Mouse (Mus musculus) neural tube, embryonic 15.5 days (tissue): ENCODE measurements at regions not wholly inside any gene's neighbourhood (a gene's known extent, or its start where the extent isn't known, plus 50 kb on each side); places are given as distances from the start of the nearest gene placed in this dataset.

Experiments used
- ATAC-seq: fragments of 200-750 bp; cut with Nextera tagmentation; 2 replicates; pipeline ENCODE4 v1.8.0; 2017; ENCODE audit warnings: mild to moderate bottlenecking, moderate TSS enrichment, moderate library complexity; ENCODE audit not compliant: low FRiP score
- H3K27ac ChIP-seq: fragments of 300-500 bp; sonication (generic); replicated peaks from 2 replicates; pipeline ENCODE4 v1.5.1; 2015; ENCODE audit warnings: mild to moderate bottlenecking, inconsistent platforms
- H3K27me3 ChIP-seq: fragments of 300-500 bp; sonication (generic); replicated peaks from 2 replicates; pipeline ENCODE4 v1.6.1; 2015; ENCODE audit warnings: inconsistent platforms
- H3K36me3 ChIP-seq: fragments of 300-500 bp; sonication (generic); 2 replicates; pipeline ENCODE4 v1.6.1; 2015; ENCODE audit warnings: inconsistent platforms
- H3K4me1 ChIP-seq: fragments of 300-500 bp; sonication (generic); 2 replicates; pipeline ENCODE4 v1.6.1; 2015; ENCODE audit warnings: inconsistent platforms
- H3K4me2 ChIP-seq: fragments of 300-500 bp; sonication (generic); 2 replicates; pipeline ENCODE4 v1.6.1; 2015; ENCODE audit warnings: inconsistent platforms, mild to moderate bottlenecking, moderate library complexity
- H3K4me3 ChIP-seq: fragments of 300-500 bp; sonication (generic); replicated peaks from 2 replicates; pipeline ENCODE4 v1.5.1; 2015; ENCODE audit warnings: mild to moderate bottlenecking, inconsistent platforms
- H3K9ac ChIP-seq: fragments of 300-500 bp; sonication (generic); replicated peaks from 2 replicates; pipeline ENCODE4 v1.6.1; 2015; ENCODE audit warnings: mild to moderate bottlenecking, inconsistent platforms
- H3K9me3 ChIP-seq: fragments of 300-500 bp; sonication (generic); replicated peaks from 2 replicates; pipeline ENCODE4 v1.6.1; 2016; ENCODE audit warnings: inconsistent platforms
- WGBS: fragments of 180-500 bp; shearing (Covaris S2); methylation state at CpG from one replicate; pipeline ENCODE4 v1.1.7; 2015; ENCODE audit warnings: mixed read lengths; 5-methylcytosine and 5-hydroxymethylcytosine counted together

DNA sequence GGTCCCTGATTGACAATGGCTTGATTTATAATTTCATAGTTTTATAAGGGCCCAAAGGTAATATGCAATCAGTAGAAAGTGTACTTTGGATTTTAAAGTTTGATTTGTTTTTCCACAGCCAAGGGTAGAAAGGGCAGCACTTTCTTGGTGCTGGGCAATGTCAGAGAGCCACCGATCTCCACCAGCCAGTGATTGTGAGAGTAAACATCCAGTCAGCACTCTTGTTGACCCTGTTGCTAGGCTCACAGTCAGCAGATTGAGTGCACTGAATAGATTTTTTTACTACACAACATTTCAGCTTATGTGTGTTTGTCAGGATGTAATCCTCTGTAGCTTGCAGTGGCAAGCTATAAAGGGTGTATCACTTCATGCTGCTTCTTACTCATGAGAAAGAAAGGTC is 176.3 kb downstream of the Ptger3 start:
- H3K9ac ChIP-seq = no peak overlapping the region
- no peaks in the 10 kb centered on the region for H3K36me3 ChIP-seq
- no peak for ATAC-seq
- H3K9me3 ChIP-seq = no peaks in the 10 kb centered on the region
- no peaks in the 10 kb centered on the region for H3K27me3 ChIP-seq
- H3K4me1 ChIP-seq = no peaks in the 10 kb centered on the region
- H3K4me2 ChIP-seq = no peak overlapping the region
- H3K4me3 ChIP-seq = no peak overlapping the region
- no peak overlapping the region for H3K27ac ChIP-seq
- 79% methylated on average over 1 of the region's 1 CpGs for WGBS

DNA sequence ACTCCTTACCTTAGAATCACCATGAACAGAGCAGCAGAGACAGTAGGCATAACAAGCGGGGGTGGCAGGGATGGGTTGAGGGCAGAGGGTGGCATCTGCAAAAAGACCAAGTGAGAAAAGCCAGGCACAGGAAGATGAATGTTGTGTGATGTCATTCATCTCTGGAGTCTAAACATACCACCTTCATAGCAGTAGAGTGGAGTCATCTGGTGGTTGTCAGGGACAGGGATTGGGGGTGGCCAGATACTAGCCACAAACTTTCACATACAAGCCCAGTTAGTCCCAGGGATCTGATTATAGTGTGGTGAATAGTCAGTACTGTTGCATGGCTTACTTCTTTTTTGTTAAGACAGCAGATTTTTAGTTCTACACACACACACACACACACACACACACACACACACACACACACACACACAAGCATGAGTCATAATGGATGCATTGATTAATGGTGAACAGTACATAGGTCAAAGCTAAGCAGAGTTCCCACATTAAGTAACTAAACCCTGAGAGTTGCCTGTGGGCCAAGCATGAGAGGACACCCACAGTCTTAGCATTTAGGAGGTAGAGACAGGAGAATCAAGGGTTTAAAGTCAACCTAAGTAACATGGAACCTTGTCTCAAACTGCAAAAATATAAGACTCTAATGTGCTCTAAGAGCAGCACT is 173.1 kb downstream of the Ptger3 start:
- Histone ChIP-seq H3K9me3 (no peaks in the 10 kb centered on the region), H3K27me3 (no peaks in the 10 kb centered on the region), H3K4me3 (no peak overlapping the region), H3K36me3 (no peaks in the 10 kb centered on the region), H3K27ac (no peak overlapping the region), H3K9ac (no peak overlapping the region), H3K4me1 (no peaks in the 10 kb centered on the region), H3K4me2 (no peak overlapping the region)
- no peak for ATAC-seq
- 79% methylated on average over 1 of the region's 1 CpGs for WGBS

DNA sequence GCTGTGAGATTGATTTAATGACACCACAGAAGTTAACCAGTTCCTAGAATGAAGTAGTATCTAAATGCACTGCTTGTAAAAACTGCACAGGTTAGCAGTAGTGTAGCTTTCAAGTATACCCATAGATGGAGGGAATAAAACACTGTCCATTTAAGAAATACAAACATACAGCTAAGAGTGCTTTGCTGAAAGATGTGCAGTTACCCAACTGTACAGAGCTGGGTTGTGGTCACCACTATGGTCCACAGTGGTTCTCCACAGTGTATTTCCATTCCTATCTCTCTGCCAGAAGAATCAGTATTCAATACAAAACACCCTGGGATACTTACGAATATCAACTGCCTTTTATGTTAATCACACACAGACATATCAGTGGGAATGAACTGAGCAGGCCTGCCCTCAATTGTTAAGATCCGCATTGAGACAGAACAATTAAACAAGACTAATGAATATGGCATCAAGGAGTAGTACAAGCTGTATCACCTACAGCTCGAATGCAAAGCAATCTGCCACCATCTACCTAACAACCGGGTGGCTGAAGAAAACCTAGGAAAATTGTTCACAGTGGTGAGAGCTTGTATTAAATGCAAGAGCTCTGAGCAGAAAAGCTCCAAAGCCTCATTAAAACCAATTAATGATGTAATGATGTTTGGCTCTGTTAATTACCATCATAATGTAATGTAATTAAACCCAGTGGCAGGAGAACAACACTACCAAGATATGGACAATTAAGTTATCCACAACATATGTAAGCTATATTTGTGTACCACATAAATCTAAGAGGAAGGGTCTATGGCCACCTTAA is 165.6 kb downstream of the Ptger3 start:
- no peak overlapping the region for H3K9ac ChIP-seq
- 33% methylated on average over 4 of the region's 4 CpGs for WGBS
- H3K4me1 ChIP-seq = no peaks in the 10 kb centered on the region
- no peak overlapping the region for H3K4me2 ChIP-seq
- H3K27me3 ChIP-seq = no peaks in the 10 kb centered on the region
- no peaks in the 10 kb centered on the region for H3K36me3 ChIP-seq
- H3K9me3 ChIP-seq = no peaks in the 10 kb centered on the region
- no peak overlapping the region for H3K27ac ChIP-seq
- ATAC-seq = peak; percentile 87
- H3K4me3 ChIP-seq = no peak overlapping the region

DNA sequence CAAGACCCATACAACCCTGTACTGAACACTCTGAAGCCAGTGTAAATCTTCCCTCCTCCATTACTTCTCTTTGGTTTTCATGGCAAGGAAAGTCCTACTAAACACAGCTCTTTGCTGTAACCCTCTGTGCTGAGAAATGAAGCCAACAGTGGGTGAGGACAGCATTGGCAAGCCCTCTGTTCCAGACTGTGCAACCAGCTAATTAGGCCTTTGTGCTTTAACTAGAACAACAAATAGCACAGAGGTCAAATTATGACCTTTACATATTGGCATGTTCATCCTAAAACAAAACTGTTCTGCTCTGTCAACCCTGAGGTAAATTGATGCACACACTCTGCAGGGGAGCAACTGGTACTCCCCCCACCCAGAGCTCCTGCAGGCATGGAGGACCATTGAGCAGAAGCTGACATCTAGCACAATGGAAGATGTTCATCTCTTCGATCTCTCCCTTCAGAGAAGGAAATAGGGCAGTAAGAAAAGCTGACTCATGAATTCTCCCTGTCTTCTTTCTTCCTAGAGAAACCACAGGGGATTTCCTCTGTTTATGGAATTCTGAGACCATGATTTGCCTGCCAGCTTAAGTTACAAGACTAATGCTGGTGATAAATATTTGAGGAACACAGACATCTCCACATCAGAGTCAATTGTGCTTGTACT is 163.1 kb downstream of the Ptger3 start:
- H3K4me3 ChIP-seq = no peak overlapping the region
- no peaks in the 10 kb centered on the region for H3K36me3 ChIP-seq
- no peaks in the 10 kb centered on the region for H3K27me3 ChIP-seq
- no peak overlapping the region for H3K27ac ChIP-seq
- H3K9ac ChIP-seq = no peak overlapping the region
- ATAC-seq = no peak
- WGBS = 30% methylated on average over 1 of the region's 1 CpGs
- H3K9me3 ChIP-seq = no peaks in the 10 kb centered on the region
- H3K4me2 ChIP-seq = no peak overlapping the region
- H3K4me1 ChIP-seq = no peaks in the 10 kb centered on the region

DNA sequence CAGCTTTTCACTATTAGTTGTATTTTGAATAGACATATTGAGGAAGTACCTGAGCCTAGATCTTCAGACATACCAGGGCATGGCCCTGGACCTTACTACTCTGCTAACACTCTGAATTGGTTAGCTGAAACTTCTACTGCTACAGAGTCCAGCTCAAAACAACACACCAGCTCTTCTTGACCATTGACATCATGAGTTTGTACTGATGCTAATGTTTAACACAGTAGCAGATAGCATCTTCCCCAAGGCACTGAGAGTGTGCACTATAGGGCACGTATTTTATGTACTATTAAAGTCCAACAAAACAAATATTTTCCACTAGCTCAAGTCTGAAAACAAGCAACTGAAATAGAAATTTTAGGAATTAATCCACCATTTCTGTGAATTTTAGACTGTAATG is 157.8 kb downstream of the Ptger3 start:
- no peaks in the 10 kb centered on the region for H3K9me3 ChIP-seq
- ATAC-seq = no peak
- H3K27me3 ChIP-seq = no peaks in the 10 kb centered on the region
- H3K4me1 ChIP-seq = no peaks in the 10 kb centered on the region
- H3K27ac ChIP-seq = no peak overlapping the region
- 73% methylated on average over 1 of the region's 1 CpGs for WGBS
- no peaks in the 10 kb centered on the region for H3K36me3 ChIP-seq
- no peak overlapping the region for H3K9ac ChIP-seq
- no peak overlapping the region for H3K4me2 ChIP-seq
- H3K4me3 ChIP-seq = no peak overlapping the region

DNA sequence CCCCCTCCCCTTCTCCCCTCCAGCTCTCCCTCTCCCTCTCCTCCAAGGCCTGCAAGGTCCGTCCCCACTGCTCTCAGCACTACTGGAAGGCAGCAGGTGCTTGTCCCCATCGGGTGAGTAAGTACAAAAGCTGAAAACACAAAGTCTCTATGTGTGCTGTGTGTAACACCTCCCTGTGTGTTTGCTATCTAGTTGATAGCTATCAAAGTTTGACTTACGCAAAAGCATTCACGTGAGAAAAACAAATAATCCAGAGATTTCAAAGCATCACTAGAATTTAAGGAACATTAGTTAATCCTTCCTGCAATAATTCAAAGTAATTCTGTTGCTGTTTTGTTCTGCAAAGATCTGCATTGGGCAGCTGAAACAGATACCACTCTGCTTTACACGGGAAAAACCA is 156.5 kb downstream of the Ptger3 start:
- Histone ChIP-seq H3K27me3 (no peaks in the 10 kb centered on the region), H3K9me3 (no peaks in the 10 kb centered on the region), H3K4me3 (no peak overlapping the region), H3K9ac (no peak overlapping the region), H3K4me2 (no peak overlapping the region), H3K4me1 (no peaks in the 10 kb centered on the region), H3K36me3 (no peaks in the 10 kb centered on the region), H3K27ac (no peak overlapping the region)
- 84% methylated on average over 5 of the region's 5 CpGs for WGBS
- no peak for ATAC-seq

DNA sequence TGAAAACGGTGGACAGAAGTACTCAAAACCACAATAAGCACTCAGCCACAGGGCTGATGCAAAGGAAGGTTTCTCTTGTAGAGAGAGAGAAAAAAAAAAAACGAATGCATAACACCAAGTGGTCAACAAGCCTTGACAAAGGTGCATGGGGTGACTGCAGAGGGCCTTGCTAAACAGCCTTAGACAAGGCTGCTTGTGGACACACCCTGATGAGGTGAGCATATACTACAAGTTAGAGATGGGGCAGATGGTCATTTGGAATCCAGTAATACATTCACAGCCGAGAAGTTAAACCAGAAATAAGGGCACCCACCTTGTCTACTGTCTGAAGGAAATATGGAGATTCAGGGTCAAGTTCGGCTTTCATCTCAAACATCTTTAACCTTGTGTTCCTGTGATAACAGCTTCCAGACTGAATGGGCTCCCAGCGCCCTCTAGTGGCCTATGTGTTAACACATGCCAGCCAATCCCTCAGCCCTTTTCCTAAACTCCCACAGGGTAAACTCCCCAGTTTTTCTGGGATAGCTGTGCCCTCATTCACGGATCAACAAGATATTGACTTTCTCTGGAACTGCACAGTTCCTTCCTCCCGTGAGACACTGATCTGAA is 150.7 kb downstream of the Ptger3 start:
- no peak overlapping the region for H3K4me3 ChIP-seq
- no peak overlapping the region for H3K4me2 ChIP-seq
- 0 out of 2 replicates have a peak, but pooled peaks cover 2% of the 10 kb centered on the region for H3K4me1 ChIP-seq
- peaks cover 3% of the 10 kb centered on the region; the same call in 1 of the 2 replicates for H3K27me3 ChIP-seq
- WGBS = 21% methylated on average over 7 of the region's 7 CpGs
- H3K9me3 ChIP-seq = no peaks in the 10 kb centered on the region
- no peaks in the 10 kb centered on the region for H3K36me3 ChIP-seq
- H3K27ac ChIP-seq = no peak overlapping the region
- no peak overlapping the region for H3K9ac ChIP-seq
- peak; percentile 61; the same call in 1 of the 2 replicates for ATAC-seq

DNA sequence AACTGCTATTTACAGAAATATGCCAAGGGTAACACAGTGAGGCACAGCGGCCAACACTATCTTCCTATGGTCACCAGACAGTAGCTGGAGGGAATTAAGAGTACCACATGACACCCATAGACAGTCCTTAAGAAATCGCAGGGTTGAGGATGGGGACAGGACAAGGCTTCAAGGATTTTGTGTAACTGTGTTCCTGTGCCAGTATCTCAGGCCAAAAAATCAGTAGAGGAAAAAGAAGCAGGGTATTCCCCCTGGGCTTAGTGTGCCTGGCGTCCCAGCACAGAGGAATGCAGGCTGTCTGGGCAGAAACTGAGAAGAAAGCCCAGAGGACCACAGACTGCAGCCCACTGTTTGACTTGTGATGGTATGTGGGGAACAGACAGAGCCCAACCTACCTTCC is 147.3 kb downstream of the Ptger3 start:
- H3K4me2 ChIP-seq = no peak overlapping the region
- H3K4me1 ChIP-seq = 0 out of 2 replicates have a peak, but pooled peaks cover 2% of the 10 kb centered on the region
- no peaks in the 10 kb centered on the region for H3K36me3 ChIP-seq
- ATAC-seq = no peak
- peaks cover 3% of the 10 kb centered on the region; the same call in 1 of the 2 replicates for H3K27me3 ChIP-seq
- no peak overlapping the region for H3K4me3 ChIP-seq
- H3K9ac ChIP-seq = no peak overlapping the region
- WGBS = 82% methylated on average over 3 of the region's 3 CpGs
- no peak overlapping the region for H3K27ac ChIP-seq
- H3K9me3 ChIP-seq = no peaks in the 10 kb centered on the region

DNA sequence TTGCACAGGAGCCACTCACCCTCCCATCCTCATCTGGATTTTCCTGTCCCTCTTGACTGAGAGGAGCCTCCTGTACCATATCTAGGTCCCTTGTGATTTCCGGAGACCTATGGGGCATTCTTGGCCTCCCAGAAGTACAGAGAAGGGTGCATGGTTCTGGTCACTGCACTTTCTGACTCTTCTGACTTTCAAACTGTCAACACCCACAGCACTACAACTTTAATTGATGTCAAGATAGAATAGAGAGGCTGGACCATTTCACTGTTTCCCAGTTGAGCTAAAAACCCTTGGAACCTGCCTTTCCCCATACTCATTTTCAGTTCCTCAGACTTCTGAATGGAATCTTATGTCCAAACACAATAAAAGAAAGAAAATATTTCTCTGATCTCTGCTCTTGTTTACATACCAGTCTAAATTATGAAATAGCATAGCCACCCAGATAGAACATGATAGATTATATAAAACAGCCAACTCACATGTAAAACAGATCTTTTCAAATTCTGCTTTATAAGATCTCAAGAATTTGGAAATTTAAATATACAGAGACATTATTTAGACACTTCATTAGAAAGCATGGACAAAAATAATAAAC is 144.2 kb downstream of the Ptger3 start:
- no peak for ATAC-seq
- H3K36me3 ChIP-seq = no peaks in the 10 kb centered on the region
- H3K27me3 ChIP-seq = no peaks in the 10 kb centered on the region
- WGBS = 96% methylated on average over 1 of the region's 1 CpGs
- H3K4me3 ChIP-seq = no peak overlapping the region
- no peaks in the 10 kb centered on the region for H3K9me3 ChIP-seq
- 0 out of 2 replicates have a peak, but pooled peaks cover 2% of the 10 kb centered on the region for H3K4me1 ChIP-seq
- no peak overlapping the region for H3K9ac ChIP-seq
- no peak overlapping the region for H3K4me2 ChIP-seq
- H3K27ac ChIP-seq = no peak overlapping the region

DNA sequence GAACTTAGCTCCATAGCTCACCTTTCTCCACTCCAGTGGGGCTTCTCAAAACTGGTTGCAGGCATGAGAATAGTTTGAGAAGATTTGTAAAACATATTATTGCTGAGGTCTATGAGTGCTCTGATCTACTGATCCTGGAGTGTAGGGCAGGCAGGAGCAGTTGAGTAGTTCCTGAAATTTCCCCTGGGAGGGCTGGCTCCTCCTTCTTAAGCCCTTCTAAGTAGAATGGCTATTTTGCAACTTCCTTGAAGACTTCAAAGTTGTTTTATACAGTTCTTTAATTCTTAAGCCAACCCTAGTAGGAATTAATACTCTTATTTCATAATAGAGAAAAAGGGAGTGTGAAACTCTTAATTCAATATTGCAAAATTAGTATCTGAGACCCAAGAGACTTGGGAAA is 133.3 kb downstream of the Ptger3 start:
- no peak for ATAC-seq
- H3K9me3 ChIP-seq = no peaks in the 10 kb centered on the region
- H3K27ac ChIP-seq = no peak overlapping the region
- no peaks in the 10 kb centered on the region for H3K27me3 ChIP-seq
- H3K9ac ChIP-seq = no peak overlapping the region
- H3K4me1 ChIP-seq = peaks cover 7% of the 10 kb centered on the region; the same call in 1 of the 2 replicates
- H3K4me2 ChIP-seq = no peak overlapping the region
- no peaks in the 10 kb centered on the region for H3K36me3 ChIP-seq
- no peak overlapping the region for H3K4me3 ChIP-seq

DNA sequence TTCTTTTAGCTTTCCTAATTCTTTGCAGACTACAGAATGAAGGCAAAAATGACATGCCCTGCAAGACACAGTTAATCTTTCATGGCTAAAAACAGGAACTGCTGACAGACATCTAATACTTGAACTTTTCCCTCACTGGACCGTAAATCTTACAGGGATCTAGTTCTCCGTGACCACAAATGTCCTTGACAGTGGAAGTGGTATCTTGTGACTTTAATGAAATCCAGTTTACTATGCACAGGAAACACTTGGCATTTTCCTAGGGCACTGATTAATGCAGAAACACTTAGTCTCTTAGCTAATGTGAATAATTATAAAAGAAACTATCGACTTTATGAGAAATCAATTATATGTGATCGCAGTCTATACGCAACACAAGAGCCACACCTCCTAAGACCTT is 131.8 kb downstream of the Ptger3 start:
- ATAC-seq = no peak
- Histone ChIP-seq H3K36me3 (no peaks in the 10 kb centered on the region), H3K27ac (no peak overlapping the region), H3K9me3 (no peaks in the 10 kb centered on the region), H3K4me3 (no peak overlapping the region), H3K27me3 (no peaks in the 10 kb centered on the region), H3K9ac (no peak overlapping the region), H3K4me2 (no peak overlapping the region), H3K4me1 (peaks cover 7% of the 10 kb centered on the region; the same call in 1 of the 2 replicates)
- 88% methylated on average over 5 of the region's 5 CpGs for WGBS
